Mouse (Mus musculus): Measurements from ENCODE around the gene Pcsk6.

Gene Pcsk6

DNA sequence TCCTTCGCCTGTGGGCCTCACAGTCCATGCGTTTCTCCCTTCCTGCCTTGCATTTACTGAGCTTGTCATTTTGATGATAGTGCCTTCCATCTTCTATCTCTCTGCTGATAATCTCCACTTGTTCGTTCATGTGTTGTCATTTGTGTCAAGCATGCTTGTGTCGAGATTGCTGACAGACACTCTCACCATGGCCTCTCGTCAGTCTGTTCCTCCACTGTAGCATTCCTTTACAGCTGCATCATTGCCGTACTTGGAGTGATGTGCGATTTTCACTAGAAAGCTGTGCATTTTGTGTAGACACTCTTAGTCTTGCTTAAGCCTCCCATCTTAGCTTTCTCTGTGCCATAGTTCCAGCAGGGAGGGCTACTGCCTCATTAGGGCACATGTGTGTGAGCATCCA, 79.5 kb downstream of the Pcsk6 start:
- DNase-seq (ENCODE audit: low spot score), result no peak

GRCm38 (mm10) chr7:65945342-65945993, 83.9 kb downstream of the Pcsk6 start:
- no peak for DNase-seq (ENCODE audit: low spot score)

GRCm38 (mm10) chr7:65946397-65946796, 84.9 kb downstream of the Pcsk6 start:
- no peak for DNase-seq (ENCODE audit: low spot score)

DNA sequence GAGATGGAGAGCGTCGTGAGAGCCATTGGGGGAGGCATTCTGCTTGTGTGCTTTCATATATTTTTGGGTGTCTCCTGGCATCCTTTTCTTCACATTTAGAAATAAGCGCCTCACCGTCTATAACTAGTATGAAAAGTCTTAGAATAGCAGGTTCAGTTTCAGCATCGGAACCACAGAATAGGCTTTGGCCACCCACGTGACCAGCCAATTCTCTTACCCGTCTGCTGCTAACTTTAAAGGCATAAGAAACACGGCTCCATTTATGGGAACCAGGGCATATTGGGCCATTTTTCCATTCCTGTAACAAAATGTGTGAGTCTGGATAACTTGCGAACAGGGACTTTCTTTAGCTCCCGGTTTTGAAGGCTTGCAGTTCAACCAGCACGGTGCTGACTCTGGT, 87.4 kb downstream of the Pcsk6 start:
- DNase-seq (ENCODE audit: low spot score), result no peak

DNA sequence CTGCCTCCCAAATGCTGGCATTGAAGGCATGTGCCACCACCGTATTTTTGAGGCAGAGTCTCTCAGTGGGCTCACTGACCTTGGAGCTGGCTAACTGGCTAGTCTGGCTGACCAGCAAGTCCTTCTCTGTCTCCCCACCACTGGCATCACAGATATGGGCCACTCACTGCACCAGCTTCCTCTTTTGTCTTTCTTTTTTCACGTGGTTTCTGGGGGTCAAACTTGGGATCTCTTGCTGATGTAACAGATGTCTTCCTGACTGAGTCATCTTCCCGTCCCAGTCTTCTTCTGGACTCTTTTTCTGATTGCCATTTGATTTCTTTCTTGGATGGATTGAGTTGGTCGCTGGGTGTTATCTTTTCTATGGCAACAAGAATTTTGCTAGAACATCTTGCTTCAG, 93.0 kb downstream of the Pcsk6 start:
- DNase-seq (ENCODE audit: low spot score), result no peak

GRCm38 (mm10) chr7:65955304-65956220, 94.0 kb downstream of the Pcsk6 start:
- DNase-seq (ENCODE audit: low spot score), result no peak

GRCm38 (mm10) chr7:65957245-65957644, 95.7 kb downstream of the Pcsk6 start:
- DNase-seq (ENCODE audit: low spot score), result no peak

DNA sequence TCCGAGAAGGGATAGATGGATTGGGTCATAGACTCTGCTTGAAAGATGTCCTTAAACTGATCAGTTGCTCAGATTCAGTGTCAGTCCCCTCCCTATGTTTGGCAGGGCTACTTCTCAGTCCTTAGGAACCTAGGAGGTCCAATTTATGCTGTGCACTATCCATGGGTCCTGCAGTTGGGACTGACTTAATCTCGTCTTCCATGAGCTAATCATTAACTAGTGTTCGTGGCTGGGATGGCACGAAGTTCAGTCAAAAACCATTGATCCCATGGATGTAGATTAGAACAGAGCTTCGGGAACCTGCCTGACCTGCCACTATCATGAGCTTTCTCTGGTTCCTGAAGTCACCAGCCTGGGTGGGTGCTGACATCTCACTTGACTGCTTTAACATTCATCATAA, 96.6 kb downstream of the Pcsk6 start:
- DNase-seq (ENCODE audit: low spot score), result no peak

GRCm38 (mm10) chr7:65959221-65959924, 97.8 kb downstream of the Pcsk6 start:
- DNase-seq (ENCODE audit: low spot score), result no peak

GRCm38 (mm10) chr7:65962611-65963010, 101.1 kb downstream of the Pcsk6 start:
- no peak for DNase-seq (ENCODE audit: low spot score)

GRCm38 (mm10) chr7:65964398-65964797, 102.9 kb downstream of the Pcsk6 start:
- no peak for DNase-seq (ENCODE audit: low spot score)

DNA sequence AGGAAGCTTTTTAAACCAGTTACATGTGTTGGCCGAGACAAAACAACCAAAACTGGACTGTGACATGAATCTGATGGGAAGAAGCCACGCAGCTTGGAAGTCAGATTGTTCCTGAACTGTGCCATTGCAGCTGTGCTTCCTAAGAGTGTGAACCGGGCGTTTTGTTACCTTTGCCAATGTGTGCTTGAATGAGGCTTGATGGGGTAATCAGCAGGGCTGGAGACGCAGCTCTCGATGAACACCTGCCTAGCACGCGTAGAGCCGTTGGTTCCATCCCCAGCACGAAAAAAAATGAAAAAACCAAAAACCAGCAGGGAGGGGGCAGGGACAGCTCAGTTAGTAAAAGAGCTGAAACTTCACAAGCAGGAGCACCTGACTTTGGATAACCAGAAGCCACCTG, 109.8 kb downstream of the Pcsk6 start:
- no peak for DNase-seq (ENCODE audit: low spot score)

DNA sequence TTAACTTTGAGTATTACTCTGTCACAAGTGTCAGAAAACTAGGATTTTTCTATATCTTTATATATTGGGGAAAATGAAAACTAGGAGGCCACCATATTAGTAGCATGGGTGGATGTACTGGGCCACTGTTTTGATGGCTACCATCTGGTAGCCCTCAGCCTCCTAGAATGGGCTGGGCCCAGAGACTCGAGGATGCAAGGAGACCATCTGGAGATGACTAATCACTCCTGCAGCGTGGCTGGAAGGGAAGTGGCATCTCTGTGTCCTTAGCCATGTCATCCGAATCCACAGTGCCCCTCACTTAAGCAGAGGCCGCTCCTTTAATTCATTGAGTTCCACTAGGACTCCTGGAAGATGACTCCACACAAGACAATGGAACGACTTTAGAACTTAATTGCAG, 115.8 kb downstream of the Pcsk6 start:
- DNase-seq (ENCODE audit: low spot score), result no peak

- DNase-seq (ENCODE audit: low spot score), result no peak
These were observed 116.4 kb downstream of the Pcsk6 start for GRCm38 (mm10) chr7:65977977-65978376.

DNA sequence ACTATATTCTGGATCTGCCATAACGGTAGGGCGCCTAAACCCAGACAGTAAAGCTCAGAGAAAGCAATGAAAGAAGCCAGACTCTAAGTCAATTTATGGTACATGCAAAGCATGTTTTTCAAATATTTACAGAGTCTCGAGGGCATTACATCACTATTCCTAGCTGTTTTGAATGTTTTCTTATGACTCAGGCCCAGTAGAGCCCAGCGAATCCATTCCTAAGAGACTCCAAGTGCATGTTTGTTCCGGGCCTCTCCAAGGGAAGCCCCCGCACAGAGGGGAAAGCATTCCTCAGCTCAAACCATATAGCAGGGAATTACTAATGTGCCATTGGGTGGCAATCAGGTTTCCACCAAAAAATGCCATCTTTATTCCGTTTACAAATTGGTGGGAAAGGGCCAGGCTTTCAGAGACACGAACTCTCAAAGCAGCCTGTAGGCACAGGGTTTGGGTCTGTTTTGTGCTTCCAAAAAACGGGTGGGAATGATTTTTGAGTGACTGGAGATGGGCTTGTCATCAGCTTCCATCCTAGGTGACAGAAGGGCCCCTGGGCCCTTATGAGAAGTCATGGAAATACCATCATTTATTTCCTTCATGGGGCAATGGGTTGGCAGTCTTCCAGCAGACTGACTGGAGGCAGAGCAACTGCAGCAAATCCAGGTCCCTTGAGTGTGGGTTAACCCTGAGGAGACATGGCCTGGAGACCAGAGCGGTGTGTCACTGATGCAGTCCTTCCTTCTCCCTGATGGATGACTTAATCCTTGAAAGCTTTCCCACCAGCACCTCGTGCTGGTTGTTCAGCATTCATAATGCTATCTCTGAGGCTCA, 117.7 kb downstream of the Pcsk6 start:
- no peak for DNase-seq (ENCODE audit: low spot score)

DNA sequence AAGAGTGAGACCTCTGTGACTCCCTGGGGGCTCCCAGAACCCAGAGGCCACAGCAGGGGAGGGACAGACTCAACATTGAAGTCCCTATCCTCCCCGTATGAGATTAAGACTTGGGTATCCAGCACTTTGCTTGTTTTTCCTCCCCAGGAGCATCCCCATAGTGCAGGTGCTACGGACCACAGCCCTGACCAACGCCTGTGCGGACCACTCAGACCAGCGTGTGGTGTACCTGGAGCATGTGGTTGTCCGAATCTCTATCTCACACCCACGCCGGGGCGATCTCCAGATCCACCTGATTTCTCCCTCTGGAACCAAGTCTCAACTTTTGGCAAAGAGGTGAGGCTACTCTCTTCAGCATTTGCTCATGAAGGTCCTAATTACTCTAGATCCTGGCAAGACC, 118.5 kb downstream of the Pcsk6 start:
- no peak for DNase-seq (ENCODE audit: low spot score)

- DNase-seq (ENCODE audit: low spot score), result no peak
These were observed 120.5 kb downstream of the Pcsk6 start for GRCm38 (mm10) chr7:65982057-65982456.

GRCm38 (mm10) chr7:65988249-65988648, 126.7 kb downstream of the Pcsk6 start:
- DNase-seq (ENCODE audit: low spot score), result no peak

GRCm38 (mm10) chr7:65988709-65989108, 127.2 kb downstream of the Pcsk6 start:
- DNase-seq (ENCODE audit: low spot score), result no peak

GRCm38 (mm10) chr7:65992329-65992728, 130.8 kb downstream of the Pcsk6 start:
- no peak for DNase-seq (ENCODE audit: low spot score)

DNA sequence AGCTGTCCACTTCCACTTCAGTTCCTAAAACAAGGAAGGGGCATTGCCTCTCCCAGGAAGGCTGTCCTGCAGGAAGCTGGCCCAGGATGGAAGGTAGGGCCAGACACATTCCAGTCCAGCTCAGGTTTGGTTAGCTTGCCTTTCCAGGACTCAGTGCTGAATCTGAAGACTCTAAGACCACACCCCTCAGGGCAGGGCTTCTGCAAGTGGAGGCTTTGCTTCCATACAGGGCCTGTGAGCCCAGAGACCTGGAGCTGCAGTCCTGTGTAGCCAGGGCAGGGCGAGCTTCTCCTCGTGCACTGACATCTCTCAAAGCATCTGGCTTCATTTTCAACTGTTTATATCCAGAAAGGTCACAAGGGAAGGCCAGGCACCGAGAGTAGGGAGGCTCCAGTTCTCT, 131.9 kb downstream of the Pcsk6 start:
- no peak for DNase-seq (ENCODE audit: low spot score)
